Mouse (Mus musculus) hindbrain, embryonic 12.5 days (tissue): ENCODE measurements at regions not wholly inside any gene's neighbourhood (a gene's known extent, or its start where the extent isn't known, plus 50 kb on each side); places are given as distances from the start of the nearest gene placed in this dataset.
A peak's percentile ranks its signal among the peaks of the same experiment; 100 is the strongest.
"Not testable (repeated sequence)": the region's sequence is repeated elsewhere in the genome, so short reads cannot be mapped to it uniquely, and the experiment has no call there.

Source experiments
- ATAC-seq: fragments of 200-750 bp; cut with Nextera tagmentation; 2 replicates; pipeline ENCODE4 v1.8.0; 2017; ENCODE audit warnings: moderate TSS enrichment; ENCODE audit not compliant: low FRiP score
- H3K27ac ChIP-seq: fragments of 300-500 bp; sonication (generic); 2 replicates; pipeline ENCODE4 v1.5.1; 2016; ENCODE audit warnings: mild to moderate bottlenecking
- H3K27me3 ChIP-seq: fragments of 300-500 bp; sonication (generic); 2 replicates; pipeline ENCODE4 v1.6.1; 2016; ENCODE audit warnings: mild to moderate bottlenecking
- H3K36me3 ChIP-seq: fragments of 300-500 bp; sonication (generic); 2 replicates; pipeline ENCODE4 v1.6.1; 2016; ENCODE audit warnings: mild to moderate bottlenecking
- H3K4me1 ChIP-seq: fragments of 300-500 bp; sonication (generic); 2 replicates; pipeline ENCODE4 v1.6.1; 2016
- H3K4me2 ChIP-seq: fragments of 300-500 bp; sonication (generic); replicated peaks from 2 replicates; pipeline ENCODE4 v1.6.1; 2016; ENCODE audit warnings: mild to moderate bottlenecking
- H3K4me3 ChIP-seq: fragments of 300-500 bp; sonication (generic); 2 replicates; pipeline ENCODE4 v1.5.1; 2016; ENCODE audit warnings: mild to moderate bottlenecking
- H3K9ac ChIP-seq: fragments of 300-500 bp; sonication (generic); 2 replicates; pipeline ENCODE4 v1.6.1; 2016; ENCODE audit warnings: mild to moderate bottlenecking, moderate library complexity
- H3K9me3 ChIP-seq: fragments of 300-500 bp; sonication (generic); replicated peaks from 2 replicates; pipeline ENCODE4 v1.6.1; 2016; ENCODE audit warnings: mild to moderate bottlenecking
- WGBS: fragments of 180-500 bp; shearing (Covaris S2); methylation state at CpG from one replicate; pipeline ENCODE4 v1.1.7; 2016; 5-methylcytosine and 5-hydroxymethylcytosine counted together

DNA sequence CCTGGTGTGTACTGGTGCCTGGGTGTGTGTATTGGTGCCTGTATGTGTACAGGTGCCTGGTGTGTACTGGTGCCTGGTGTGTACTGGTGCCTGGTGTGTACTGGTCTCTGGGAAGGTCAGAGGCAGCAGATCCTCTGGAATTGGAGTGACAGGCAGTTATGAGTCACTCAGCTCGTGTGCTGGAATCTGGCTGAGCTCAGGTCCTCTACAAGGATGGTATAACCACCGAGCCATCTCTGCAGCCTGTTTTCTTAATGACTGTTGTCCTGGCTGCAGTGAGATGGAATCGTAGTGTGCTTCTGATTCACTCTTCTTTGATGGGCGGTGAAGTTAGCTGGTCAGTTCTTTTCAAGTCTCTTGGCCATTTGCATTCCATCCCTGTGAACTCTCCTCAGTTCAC is 164.2 kb upstream of the Rtl1 start:
- H3K4me2 ChIP-seq = no peak overlapping the region
- no peaks in the 10 kb centered on the region for H3K9me3 ChIP-seq
- no peak overlapping the region for H3K27ac ChIP-seq
- no peaks in the 10 kb centered on the region for H3K27me3 ChIP-seq
- WGBS = 78% methylated on average over 4 of the region's 4 CpGs
- no peaks in the 10 kb centered on the region for H3K36me3 ChIP-seq
- no peak overlapping the region for H3K9ac ChIP-seq
- no peak overlapping the region for H3K4me3 ChIP-seq
- H3K4me1 ChIP-seq = no peaks in the 10 kb centered on the region
- no peak for ATAC-seq

- WGBS = 87% methylated on average over 5 of the region's 5 CpGs
- H3K4me2 ChIP-seq, H3K27me3 ChIP-seq, H3K4me3 ChIP-seq, H3K27ac ChIP-seq, H3K36me3 ChIP-seq, H3K9ac ChIP-seq, ATAC-seq, H3K9me3 ChIP-seq, H3K4me1 ChIP-seq: not testable (repeated sequence)
Observed at GRCm38 (mm10) chr12:109766602-109767001, 166.5 kb upstream of the Rtl1 start.

DNA sequence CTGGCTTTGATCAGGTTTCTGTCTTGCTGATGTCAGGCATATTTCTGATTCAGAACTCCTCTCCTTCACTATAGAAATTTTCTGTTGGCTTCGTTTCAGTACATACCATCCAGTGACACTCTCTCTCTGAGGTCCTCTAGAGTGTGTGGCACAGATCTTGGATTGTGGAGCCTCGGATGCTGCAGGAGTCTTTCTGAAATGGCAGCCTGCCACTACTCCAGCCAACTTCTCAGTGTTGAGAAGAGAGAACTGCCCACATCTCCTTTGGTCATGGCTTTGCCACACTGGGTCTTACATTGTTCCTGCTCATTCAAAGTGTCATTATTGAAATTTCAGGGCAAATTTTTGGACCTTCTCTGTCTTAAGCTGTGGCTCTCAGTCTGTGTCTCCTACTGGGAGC is 172.4 kb upstream of the Rtl1 start:
- no peaks in the 10 kb centered on the region for H3K9me3 ChIP-seq
- no peak for ATAC-seq
- no peaks in the 10 kb centered on the region for H3K4me1 ChIP-seq
- H3K27me3 ChIP-seq = no peaks in the 10 kb centered on the region
- no peak overlapping the region for H3K4me3 ChIP-seq
- no peaks in the 10 kb centered on the region for H3K36me3 ChIP-seq
- no peak overlapping the region for H3K27ac ChIP-seq
- no peak overlapping the region for H3K9ac ChIP-seq
- H3K4me2 ChIP-seq = no peak overlapping the region
- 77% methylated on average over 2 of the region's 2 CpGs for WGBS

- Histone ChIP-seq H3K9ac (no peak overlapping the region), H3K9me3 (no peaks in the 10 kb centered on the region), H3K36me3 (no peaks in the 10 kb centered on the region), H3K27me3 (no peaks in the 10 kb centered on the region), H3K27ac (no peak overlapping the region), H3K4me1 (no peaks in the 10 kb centered on the region), H3K4me2 (no peak overlapping the region), H3K4me3 (no peak overlapping the region)
- ATAC-seq = no peak
- 70% methylated on average over 3 of the region's 3 CpGs for WGBS
Observed at GRCm38 (mm10) chr12:109773909-109774313, 173.8 kb upstream of the Rtl1 start.

DNA sequence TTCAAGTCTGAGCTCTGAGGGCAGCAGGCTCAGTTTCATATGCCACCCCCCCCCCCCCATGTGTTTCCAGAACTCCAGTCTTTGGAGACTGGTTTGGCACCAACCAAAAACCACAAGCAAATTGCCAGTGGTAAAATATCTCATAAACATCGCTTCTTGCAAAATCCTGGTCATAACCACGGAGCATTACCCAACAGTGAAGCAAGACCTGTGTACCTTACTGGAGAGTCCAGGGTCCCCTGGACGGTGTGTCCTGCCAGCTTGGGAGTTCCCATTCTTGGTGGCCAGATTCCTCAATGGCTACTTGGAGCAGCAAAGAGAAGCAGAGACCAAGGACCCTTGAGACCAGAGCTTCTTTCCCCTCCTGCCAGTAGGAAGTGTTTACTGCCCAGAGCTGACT is 198.7 kb upstream of the Rtl1 start:
- Histone ChIP-seq H3K9ac (no peak overlapping the region), H3K4me3 (no peak overlapping the region), H3K4me2 (no peak overlapping the region), H3K27ac (no peak overlapping the region), H3K9me3 (no peaks in the 10 kb centered on the region), H3K27me3 (no peaks in the 10 kb centered on the region), H3K4me1 (no peaks in the 10 kb centered on the region), H3K36me3 (no peaks in the 10 kb centered on the region)
- no peak for ATAC-seq
- WGBS = 84% methylated on average over 3 of the region's 3 CpGs

DNA sequence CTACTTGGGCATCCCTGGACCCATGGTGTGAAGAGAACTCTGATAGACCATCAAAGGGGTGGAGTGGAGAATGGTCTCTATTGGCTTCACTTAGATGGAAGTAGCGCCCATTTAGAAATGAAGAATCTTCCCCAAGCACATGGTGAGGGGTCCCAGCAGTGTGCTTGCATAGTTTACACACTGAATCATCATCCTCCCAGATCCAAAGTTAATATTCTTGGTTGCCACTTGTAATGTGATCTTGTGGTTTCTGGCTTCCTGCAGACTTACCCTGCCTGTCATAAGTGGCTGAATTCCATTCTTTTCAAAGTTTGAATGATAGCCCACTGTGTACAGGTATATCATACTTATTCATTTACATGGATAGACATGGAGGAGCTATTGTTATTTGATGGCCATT is 199.3 kb upstream of the Rtl1 start:
- ATAC-seq = no peak
- Histone ChIP-seq H3K4me3 (no peak overlapping the region), H3K4me1 (no peaks in the 10 kb centered on the region), H3K27ac (no peak overlapping the region), H3K9ac (no peak overlapping the region), H3K9me3 (no peaks in the 10 kb centered on the region), H3K4me2 (no peak overlapping the region), H3K27me3 (no peaks in the 10 kb centered on the region), H3K36me3 (no peaks in the 10 kb centered on the region)
- WGBS = 70% methylated on average over 1 of the region's 1 CpGs

DNA sequence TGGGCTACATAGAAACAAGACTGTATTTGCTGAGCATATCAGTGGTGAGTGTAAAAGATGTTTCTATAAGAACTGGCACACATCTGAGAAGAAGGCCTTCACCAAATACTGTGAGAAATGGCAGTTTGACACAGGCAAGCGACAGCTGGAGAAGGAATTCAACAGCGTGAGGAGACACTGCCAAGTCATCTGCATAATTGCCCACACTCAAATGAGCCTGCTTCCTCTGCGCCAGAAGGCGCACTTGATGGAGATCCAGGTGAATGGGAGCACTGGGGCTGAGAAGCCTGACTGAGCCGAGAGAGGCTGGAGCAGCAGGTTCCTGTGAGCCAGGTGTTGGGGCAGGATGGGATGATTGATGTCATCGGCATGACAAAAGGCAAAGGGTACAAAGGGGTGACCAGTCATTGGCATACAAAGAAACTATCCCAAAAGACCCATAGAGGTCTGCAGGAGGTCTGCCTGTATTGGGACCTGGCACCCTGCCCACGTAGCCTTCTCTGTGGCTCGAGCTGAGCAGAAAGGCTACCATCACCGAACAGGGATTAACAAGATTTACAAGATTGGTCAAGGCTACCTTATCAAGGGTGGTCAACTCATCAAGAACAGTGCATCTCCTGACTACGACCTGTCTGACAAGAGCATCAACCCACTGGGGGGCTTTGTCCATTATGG is 227.2 kb upstream of the Rtl1 start:
- Histone ChIP-seq H3K4me2 (no peak overlapping the region), H3K27me3 (no peaks in the 10 kb centered on the region), H3K9me3 (no peaks in the 10 kb centered on the region), H3K4me1 (peaks cover 10% of the 10 kb centered on the region; the same call in 1 of the 2 replicates), H3K9ac (no peak overlapping the region), H3K36me3 (no peaks in the 10 kb centered on the region), H3K27ac (no peak overlapping the region), H3K4me3 (no peak overlapping the region)
- 85% methylated on average over 10 of the region's 10 CpGs for WGBS
- ATAC-seq = no peak

DNA sequence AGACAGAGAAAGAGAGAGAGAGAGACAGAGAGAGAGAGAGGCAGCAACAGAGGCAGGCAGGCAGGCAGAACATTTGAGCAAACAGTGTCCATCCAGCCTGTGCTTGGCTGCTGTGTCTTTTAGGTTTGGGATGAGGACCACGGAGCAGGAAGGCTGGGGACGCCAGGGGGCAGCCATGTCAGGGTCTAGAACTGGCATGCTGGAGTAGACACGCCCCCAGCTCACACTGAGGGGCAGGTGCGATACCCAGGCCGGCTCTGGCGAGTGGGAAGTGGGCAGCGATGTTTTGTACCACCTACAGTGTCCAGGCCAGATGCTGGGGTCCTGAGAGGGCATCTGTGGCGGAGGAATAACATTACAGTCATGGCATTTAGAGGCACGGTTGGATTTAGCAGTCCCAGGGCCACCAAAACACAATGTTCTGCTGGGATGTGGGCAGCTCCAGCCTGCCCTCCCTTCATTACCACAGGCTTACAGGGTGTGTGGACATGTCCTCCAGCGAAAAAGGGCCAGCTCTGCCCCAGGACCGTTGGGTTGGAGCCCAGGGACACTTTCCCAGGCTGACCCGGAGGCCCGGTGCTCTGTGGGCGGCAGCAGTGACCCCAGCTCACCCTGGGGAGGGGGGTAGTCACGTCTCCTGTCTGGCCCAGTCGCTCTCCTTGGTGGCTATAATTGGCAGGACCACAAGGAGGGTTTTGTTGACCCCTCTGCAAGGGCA is 230.3 kb upstream of the Rtl1 start:
- Histone ChIP-seq H3K9me3 (no peaks in the 10 kb centered on the region), H3K4me1 (peaks cover 10% of the 10 kb centered on the region; the same call in 1 of the 2 replicates), H3K4me2 (no peak overlapping the region), H3K27me3 (no peaks in the 10 kb centered on the region), H3K9ac (no peak overlapping the region), H3K27ac (no peak overlapping the region), H3K4me3 (no peak overlapping the region), H3K36me3 (no peaks in the 10 kb centered on the region)
- 33% methylated on average over 16 of the region's 16 CpGs for WGBS
- ATAC-seq = no peak

- Histone ChIP-seq H3K27me3 (no peaks in the 10 kb centered on the region), H3K4me1 (peaks cover 10% of the 10 kb centered on the region; the same call in 1 of the 2 replicates), H3K4me3 (no peak overlapping the region), H3K4me2 (no peak overlapping the region), H3K27ac (no peak overlapping the region), H3K9me3 (0 out of 2 replicates have a peak, but pooled peaks cover 3% of the 10 kb centered on the region), H3K9ac (no peak overlapping the region), H3K36me3 (no peaks in the 10 kb centered on the region)
- WGBS = 87% methylated on average over 10 of the region's 10 CpGs
- no peak for ATAC-seq
Observed at GRCm38 (mm10) chr12:109832964-109833363, 232.8 kb upstream of the Rtl1 start.

GRCm38 (mm10) chr12:109836521-109836920 is 236.4 kb upstream of the Rtl1 start:
- whole genome bisulfite sequencing = 88% methylated on average over 8 of the region's 8 CpGs
- Histone ChIP-seq H3K9ac (no peak overlapping the region), H3K27ac (no peak overlapping the region), H3K4me2 (no peak overlapping the region), H3K9me3 (0 out of 2 replicates have a peak, but pooled peaks cover 3% of the 10 kb centered on the region), H3K36me3 (no peaks in the 10 kb centered on the region), H3K4me1 (peaks cover 20% of the 10 kb centered on the region), H3K27me3 (no peaks in the 10 kb centered on the region), H3K4me3 (no peak overlapping the region)
- no peak for ATAC-seq

DNA sequence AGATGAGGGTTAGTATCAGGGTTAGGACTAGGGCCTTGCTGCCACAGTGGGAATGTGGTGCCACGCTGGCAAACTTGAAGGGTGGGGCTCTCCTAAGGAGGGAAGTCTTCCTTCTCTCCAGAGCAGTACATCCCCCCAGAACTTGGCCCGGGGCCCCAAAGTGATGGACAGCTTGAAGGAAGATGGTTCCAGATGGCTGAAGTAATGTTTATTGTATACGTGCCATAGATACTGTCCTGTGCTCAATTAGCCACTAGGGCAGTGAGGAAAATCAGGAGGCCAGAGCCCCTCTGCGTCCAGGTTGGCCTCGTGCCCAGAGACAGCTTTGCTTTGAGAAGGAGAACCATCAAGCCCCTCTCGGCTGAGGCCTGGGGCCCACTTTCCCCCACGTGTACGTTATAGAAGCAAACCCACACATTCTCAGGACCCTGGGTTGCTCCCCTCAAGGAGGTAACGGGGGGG is 239.0 kb upstream of the Rtl1 start:
- no peaks in the 10 kb centered on the region for H3K27me3 ChIP-seq
- no peaks in the 10 kb centered on the region for H3K36me3 ChIP-seq
- H3K9ac ChIP-seq = no peak overlapping the region
- 0 out of 2 replicates have a peak, but pooled peaks cover 3% of the 10 kb centered on the region for H3K9me3 ChIP-seq
- 0 out of 2 replicates have a peak overlapping the region, but pooled peaks have one; percentile 37 for H3K27ac ChIP-seq
- H3K4me3 ChIP-seq = no peak overlapping the region
- H3K4me1 ChIP-seq = peaks cover 20% of the 10 kb centered on the region
- 36% methylated on average over 9 of the region's 9 CpGs for WGBS
- no peak overlapping the region for H3K4me2 ChIP-seq
- ATAC-seq = peak; percentile 76

DNA sequence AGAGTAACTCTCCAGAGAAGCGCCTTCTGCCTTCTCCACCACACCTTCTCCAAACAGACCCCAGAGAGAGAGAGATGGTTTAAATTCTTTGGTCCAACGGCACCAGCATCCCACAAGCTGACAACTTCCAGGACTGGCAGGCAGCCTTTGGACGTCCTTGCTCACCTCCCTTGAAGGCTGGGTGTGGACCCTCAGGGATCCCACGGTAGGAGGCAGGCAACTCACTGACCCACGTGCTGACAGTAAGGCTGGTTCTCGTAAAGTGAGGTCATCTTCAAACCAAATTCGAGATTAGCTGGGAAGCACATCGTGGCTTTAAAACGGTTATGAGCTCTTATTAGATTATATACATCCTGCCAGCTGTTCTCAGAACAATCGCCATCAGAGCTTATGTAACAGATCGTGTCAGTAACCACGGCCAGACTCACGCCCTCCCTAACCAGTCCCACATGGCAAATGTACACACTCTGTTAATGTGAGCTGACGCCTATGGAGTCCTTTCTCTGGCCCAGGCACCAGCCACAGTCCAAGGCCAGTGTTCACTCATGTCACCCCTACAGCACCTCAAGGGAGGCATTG is 239.9 kb upstream of the Rtl1 start:
- Histone ChIP-seq H3K4me1 (peaks cover 22% of the 10 kb centered on the region), H3K4me2 (no peak overlapping the region), H3K27ac (0 out of 2 replicates have a peak overlapping the region, but pooled peaks have one; percentile 37), H3K4me3 (no peak overlapping the region), H3K36me3 (no peaks in the 10 kb centered on the region), H3K9me3 (0 out of 2 replicates have a peak, but pooled peaks cover 3% of the 10 kb centered on the region), H3K9ac (no peak overlapping the region), H3K27me3 (no peaks in the 10 kb centered on the region)
- 60% methylated on average over 14 of the region's 14 CpGs for WGBS
- no peak for ATAC-seq
